Mouse (Mus musculus) heart, postnatal 0 days (tissue): ENCODE results near the gene Wipf2. TPM values are rescaled to one million over a fixed set of nuclear protein-coding genes. Genes with fewer than 3 reads are reported as not detected.

Source experiments
- ATAC-seq: fragments of 200-750 bp; cut with Nextera tagmentation; 2 replicates; pipeline ENCODE4 v1.8.0; 2017; ENCODE audit warnings: low read depth, moderate number of reproducible peaks, moderate library complexity; ENCODE audit not compliant: insufficient read depth
- DNase-seq: peaks from one replicate; pipeline ENCODE4 v3.0.0-alpha.2; 2016; ENCODE audit warnings: low spot score
- H3K27ac ChIP-seq: fragments of 300-500 bp; sonication (generic); 2 replicates; pipeline ENCODE4 v1.5.1; 2014; ENCODE audit warnings: low read depth, mild to moderate bottlenecking
- H3K27me3 ChIP-seq: fragments of 300-500 bp; sonication (generic); 2 replicates; pipeline ENCODE4 v1.6.1; 2014; ENCODE audit warnings: low read length, mixed read lengths; ENCODE audit not compliant: control insufficient read depth, insufficient read depth
- H3K36me3 ChIP-seq: fragments of 300-500 bp; sonication (generic); replicated peaks from 2 replicates; pipeline ENCODE4 v1.6.1; 2014; ENCODE audit warnings: low read length, mixed read lengths; ENCODE audit not compliant: control insufficient read depth, insufficient read depth
- H3K4me1 ChIP-seq: fragments of 300-500 bp; sonication (generic); 2 replicates; pipeline ENCODE4 v1.6.1; 2014; ENCODE audit warnings: antibody characterized with exemption; ENCODE audit not compliant: control insufficient read depth, insufficient read depth
- H3K4me2 ChIP-seq: fragments of 300-500 bp; sonication (generic); 2 replicates; pipeline ENCODE4 v1.6.1; 2014; ENCODE audit warnings: low read depth, mild to moderate bottlenecking, low read length, moderate library complexity
- H3K4me3 ChIP-seq: fragments of 300-500 bp; sonication (generic); 2 replicates; pipeline ENCODE4 v1.5.1; 2014; ENCODE audit warnings: low read depth, low read length
- H3K9ac ChIP-seq: fragments of 300-500 bp; sonication (generic); replicated peaks from 2 replicates; pipeline ENCODE4 v1.6.1; 2014; ENCODE audit warnings: low read depth, low read length, mixed read lengths
- H3K9me3 ChIP-seq: fragments of 300-500 bp; sonication (generic); replicated peaks from 2 replicates; pipeline ENCODE4 v1.6.1; 2016; ENCODE audit warnings: low read length; ENCODE audit not compliant: control insufficient read depth
- CTCF ChIP-seq: IDR thresholded peaks from 2 replicates; pipeline ENCODE4 v1.5.1; 2016; ENCODE audit warnings: antibody characterized with exemption, control low read depth, low read depth
- EP300 ChIP-seq: IDR thresholded peaks from 2 replicates; pipeline ENCODE4 v1.6.1; 2016; ENCODE audit warnings: antibody characterized with exemption, low read depth
- WGBS: fragments of 180-500 bp; shearing (Covaris S2); extraction: QIAGEN DNeasy Blood & Tissue Kit; methylation state at CpG from one replicate; pipeline ENCODE4 v1.1.7; 2014; 5-methylcytosine and 5-hydroxymethylcytosine counted together
- polyA plus RNA-seq: library from polyadenylated mRNA; unstranded; fragments of >200 nt; fragmentation: Nextera tagmentation; extraction: Ambion mirVana; gene quantifications from 2 replicates; pipeline ENCODE4 v1.2.1, GENCODE M21; 2015
- total RNA-seq: library from RNA; depleted of rRNA; stranded (reverse); fragments of >200 nt; gene quantifications from 2 replicates; pipeline ENCODE4 v1.2.3, GENCODE M21; 2014; ENCODE audit warnings: low replicate concordance

Gene Wipf2
- total and polyA plus RNA-seq, 2 experiments from 2014 or later: 1.8 to 6.2 TPM

DNA sequence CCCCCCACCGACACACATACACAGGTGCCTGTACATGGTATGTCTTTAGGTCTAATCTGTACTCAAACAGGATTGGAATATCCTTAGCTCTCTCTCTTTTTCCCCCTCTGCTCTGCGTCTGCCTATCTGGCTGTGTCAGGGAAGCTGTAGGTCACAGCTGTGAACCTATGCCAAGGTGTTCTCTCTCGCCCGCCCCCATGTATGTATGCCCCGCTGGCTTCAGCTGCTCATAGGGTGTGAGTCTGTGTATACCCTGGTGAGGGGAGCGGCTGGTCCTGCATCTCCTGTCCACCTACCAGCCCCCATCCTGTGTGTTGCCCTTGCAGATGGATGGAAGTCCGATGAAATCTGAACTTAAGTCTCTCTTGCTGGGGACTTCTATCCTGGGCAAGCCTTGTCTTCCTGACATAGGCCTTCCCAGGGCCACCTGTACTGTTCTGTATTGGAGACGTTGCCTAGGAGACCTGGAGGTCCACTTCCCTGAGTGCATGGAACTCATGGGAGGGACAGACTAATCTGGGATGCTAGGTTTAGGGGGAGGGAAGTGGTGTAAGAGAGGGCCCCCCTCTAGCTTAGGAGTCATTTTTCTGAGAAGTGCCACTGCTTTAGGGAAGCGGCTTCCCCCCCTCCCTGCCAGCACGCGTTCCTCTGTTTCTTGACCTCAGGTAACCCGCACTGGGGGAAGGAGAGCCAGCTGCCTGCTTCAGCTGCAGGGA, 86.0 kb downstream of the Wipf2 start:
- Histone ChIP-seq H3K4me1 (peaks cover 90% of the 10 kb centered on the region), H3K27ac (peak overlapping the region; percentile 94), H3K9me3 (no peaks in the 10 kb centered on the region), H3K36me3 (peaks cover 5% of the 10 kb centered on the region), H3K9ac (peak overlapping the region; percentile 24; the same call in 1 of the 2 replicates), H3K4me3 (no peak overlapping the region), H3K27me3 (no peaks in the 10 kb centered on the region), H3K4me2 (no peak overlapping the region)
- TF ChIP-seq CTCF (no peak), EP300 (no peak)
- 73% methylated on average over 12 of the region's 12 CpGs for WGBS
- DNase-seq (no peak), ATAC-seq (no peak)

GRCm38 (mm10) chr11:98949958-98950460, 86.6 kb downstream of the Wipf2 start:
- TF ChIP-seq EP300 (no peak), CTCF (no peak)
- Histone ChIP-seq H3K9me3 (no peaks in the 10 kb centered on the region), H3K4me3 (no peak overlapping the region), H3K9ac (peak overlapping the region; percentile 24; the same call in 1 of the 2 replicates), H3K36me3 (peaks cover 5% of the 10 kb centered on the region), H3K27me3 (no peaks in the 10 kb centered on the region), H3K4me2 (no peak overlapping the region), H3K27ac (peak overlapping the region; percentile 94), H3K4me1 (peaks cover 90% of the 10 kb centered on the region)
- no peak for ATAC-seq
- 57% methylated on average over 7 of the region's 7 CpGs for WGBS
- DNase-seq: no peak

DNA sequence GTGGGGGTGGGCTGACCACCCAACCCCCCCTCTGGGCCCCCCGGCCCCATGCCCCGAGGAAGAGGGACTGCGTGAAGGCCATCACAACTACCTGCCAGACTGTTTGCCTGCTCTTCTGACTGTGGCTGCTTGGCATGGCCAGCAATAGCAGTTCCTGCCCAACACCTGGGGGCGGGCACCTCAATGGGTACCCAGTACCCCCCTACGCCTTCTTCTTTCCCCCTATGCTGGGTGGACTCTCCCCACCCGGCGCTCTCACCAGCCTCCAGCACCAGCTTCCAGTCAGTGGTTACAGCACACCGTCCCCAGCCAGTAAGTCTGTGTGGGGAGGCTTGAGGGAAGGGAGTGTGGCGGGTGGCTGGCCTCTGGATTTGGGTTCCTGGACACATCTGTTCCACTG, 87.0 kb downstream of the Wipf2 start:
- Histone ChIP-seq H3K4me2 (0 out of 2 replicates have a peak overlapping the region, but pooled peaks have one; percentile 6), H3K27me3 (no peaks in the 10 kb centered on the region), H3K27ac (peak overlapping the region; percentile 94), H3K9me3 (no peaks in the 10 kb centered on the region), H3K36me3 (peaks cover 5% of the 10 kb centered on the region), H3K9ac (peak overlapping the region; percentile 24; the same call in 1 of the 2 replicates), H3K4me1 (peaks cover 90% of the 10 kb centered on the region), H3K4me3 (no peak overlapping the region)
- DNase-seq (no peak), ATAC-seq (no peak)
- 71% methylated on average over 9 of the region's 9 CpGs for WGBS
- no peak for TF ChIP-seq EP300
- TF ChIP-seq CTCF: no peak

DNA sequence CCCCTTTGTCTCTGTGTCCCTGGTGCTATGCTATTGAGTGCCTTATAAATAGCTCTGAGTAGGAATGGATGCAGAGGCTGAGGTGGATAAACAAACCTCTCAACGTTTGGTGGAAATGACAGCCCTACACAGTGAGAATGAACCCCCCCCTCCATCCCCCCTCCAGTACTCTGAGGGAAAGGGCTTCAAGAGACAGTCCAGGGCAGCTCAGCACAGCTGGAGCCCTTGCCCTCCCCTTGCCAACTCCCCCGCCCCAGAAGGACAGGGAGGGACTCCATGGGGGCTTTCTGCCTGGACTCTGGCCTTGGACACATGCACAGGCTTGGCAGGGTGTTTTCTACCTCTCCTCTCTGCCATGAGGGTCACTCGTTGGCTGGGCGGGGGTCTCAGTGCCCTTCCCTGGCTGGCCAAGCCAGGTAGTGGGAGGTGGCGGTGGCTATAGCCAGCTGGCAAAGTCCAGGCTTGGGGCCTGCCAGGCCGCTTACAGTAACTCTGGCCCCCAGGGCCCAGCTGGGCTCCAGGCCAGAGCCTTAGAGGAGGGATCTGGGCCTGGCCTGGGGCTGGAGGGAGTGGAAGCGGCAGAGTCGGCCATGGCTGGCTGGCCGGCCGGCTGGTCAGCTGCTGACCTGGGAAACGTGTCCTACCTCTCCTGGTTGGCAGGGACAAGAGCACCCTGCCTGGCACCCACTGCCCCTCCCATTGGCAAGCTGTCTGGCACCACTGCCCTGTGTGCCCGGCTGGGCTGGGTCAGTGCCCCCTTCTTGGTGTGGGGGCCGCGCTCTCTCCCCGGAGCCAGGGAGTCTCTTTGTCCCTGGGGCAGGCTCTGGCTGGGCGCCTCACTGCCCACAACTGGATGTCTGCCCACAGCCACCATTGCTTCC, 87.8 kb downstream of the Wipf2 start:
- peak overlapping the region; percentile 40 for H3K9ac ChIP-seq
- peaks cover 88% of the 10 kb centered on the region for H3K4me1 ChIP-seq
- DNase-seq: peak; percentile 87
- no peaks in the 10 kb centered on the region for H3K9me3 ChIP-seq
- peaks cover 5% of the 10 kb centered on the region for H3K36me3 ChIP-seq
- ATAC-seq: peak; percentile 80
- TF ChIP-seq CTCF (no peak), EP300 (peak; percentile 89)
- H3K27ac ChIP-seq: peak overlapping the region; percentile 94
- WGBS: 22% methylated on average over 15 of the region's 16 CpGs
- no peaks in the 10 kb centered on the region for H3K27me3 ChIP-seq
- peak overlapping the region; percentile 50 for H3K4me2 ChIP-seq
- no peak overlapping the region for H3K4me3 ChIP-seq

- WGBS: 93% methylated on average over 1 of the region's 1 CpGs
- Histone ChIP-seq H3K4me1 (peaks cover 85% of the 10 kb centered on the region), H3K4me2 (no peak overlapping the region), H3K4me3 (no peak overlapping the region), H3K27me3 (no peaks in the 10 kb centered on the region), H3K9ac (0 out of 2 replicates have a peak overlapping the region, but pooled peaks have one; percentile 40), H3K9me3 (no peaks in the 10 kb centered on the region), H3K36me3 (peaks cover 6% of the 10 kb centered on the region), H3K27ac (peak overlapping the region; percentile 94)
- TF ChIP-seq EP300 (no peak), CTCF (no peak)
- ATAC-seq: no peak
- no peak for DNase-seq
Measured at GRCm38 (mm10) chr11:98952111-98952510, 88.7 kb downstream of the Wipf2 start.
